Comparison of ENCODE assay signal across 8 mouse cellular contexts in the genomic region with DNA sequence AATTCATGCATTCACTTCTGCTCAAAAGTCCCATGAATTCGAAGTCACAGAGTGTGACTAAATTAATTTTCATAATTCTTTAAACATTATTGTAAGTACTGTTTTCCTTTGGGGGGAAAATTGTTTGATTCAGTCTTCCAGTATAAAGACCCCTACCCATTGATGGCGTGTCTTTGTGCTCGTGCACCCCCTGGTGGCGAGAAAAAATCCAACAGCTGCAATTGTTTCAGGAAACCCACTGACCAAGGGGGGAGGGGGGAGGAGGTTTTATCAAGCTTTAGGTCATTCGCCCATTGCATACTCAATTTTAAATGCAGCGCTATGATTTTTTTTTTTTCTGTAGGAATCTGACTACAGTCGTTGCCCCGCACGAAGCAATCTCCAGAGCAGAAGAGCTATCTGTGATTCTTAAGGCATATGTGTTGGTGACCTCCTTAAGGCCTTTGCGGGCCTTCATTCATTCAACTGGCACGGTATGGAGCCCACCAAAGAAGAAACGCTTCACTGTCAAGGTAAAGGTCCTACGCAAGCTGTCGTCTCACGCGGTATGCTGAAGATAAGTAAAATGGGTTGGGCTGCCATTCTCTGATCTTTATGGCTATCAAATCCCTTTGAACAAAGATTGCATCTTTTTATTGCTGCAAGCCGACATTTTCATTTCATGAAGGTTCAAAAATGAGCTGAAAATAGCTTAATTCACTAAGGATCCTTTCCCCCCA.
DNase-seq lines count a peak whose midpoint lies in the region; TF ChIP-seq lines count a peak whose summit lies in the region.
"Had no signal": no experiment of that assay in that cellular context is flagged by ENCODE, and none has a peak within 500 bp of the region (broad histone marks: within the 10 kb centered on the region; RNA-seq: fewer than 3 reads in every experiment).

No protein-coding gene starts in this region.

- no peaks in the 10 kb centered on the region for H3K36me3 ChIP-seq in ES-Bruce4 (ENCODE audit: control insufficient read depth, insufficient read depth, low read length, poor library complexity, severe bottlenecking)
- H3K36me3 ChIP-seq: embryonic facial prominence, embryonic 15.5 days had no signal

- H3K27ac ChIP-seq in ES-Bruce4 (ENCODE audit: insufficient read depth, low read length): no peak overlapping the region
- H3K27ac ChIP-seq: embryonic facial prominence, embryonic 15.5 days had no signal

- no peaks in the 10 kb centered on the region for H3K4me1 ChIP-seq in ES-Bruce4 (ENCODE audit: control insufficient read depth, insufficient read depth, low read length)
- H3K4me1 ChIP-seq: embryonic facial prominence, embryonic 15.5 days had no signal

- H3K27me3 ChIP-seq in ES-Bruce4 (ENCODE audit: control insufficient read depth, insufficient read depth, low read length, poor library complexity, severe bottlenecking): no peaks in the 10 kb centered on the region
- H3K27me3 ChIP-seq: embryonic facial prominence, embryonic 15.5 days had no signal

- no peak for TF ChIP-seq POLR2A in ES-Bruce4 (IDR thresholded peaks at IDR 0.05; ENCODE audit: insufficient read depth, low read length)

- DNase-seq in layer of hippocampus, adult 11-12 months (ENCODE audit: low spot score): peak; percentile 29
- no peak for DNase-seq in layer of hippocampus, adult 9-10 months (ENCODE audit: low spot score)
- DNase-seq in adrenal gland, postnatal 14 days: peak; percentile 69
- peak; percentile 27 to 36 for DNase-seq in heart, adult 9 months (ENCODE audit: low spot score in 2 of 2)
- peak; percentile 6 to 36 for DNase-seq in lung, adult 18-20 months
- peak; percentile 44 for DNase-seq in thymus, postnatal 25 days

- TF ChIP-seq CTCF in ES-Bruce4 (IDR thresholded peaks at IDR 0.05; ENCODE audit: low read depth, low read length): peak; percentile 55

- no peaks in the 10 kb centered on the region for H3K9me3 ChIP-seq in ES-Bruce4 (replicated peaks; ENCODE audit: control insufficient read depth, insufficient read depth, low read length, poor library complexity, severe bottlenecking)
- H3K9me3 ChIP-seq: embryonic facial prominence, embryonic 15.5 days had no signal

- H3K9ac ChIP-seq in ES-Bruce4 (ENCODE audit: low read depth, poor library complexity, severe bottlenecking): no peak overlapping the region
- H3K9ac ChIP-seq: embryonic facial prominence, embryonic 15.5 days had no signal

- H3K4me3 ChIP-seq in ES-Bruce4 (ENCODE audit: low read depth, low read length): no peak overlapping the region
- H3K4me3 ChIP-seq: embryonic facial prominence, embryonic 15.5 days had no signal

- no peak for TF ChIP-seq EP300 in ES-Bruce4 (IDR thresholded peaks at IDR 0.05; ENCODE audit: insufficient read depth, low read depth, low read length)
